Mouse (Mus musculus) midbrain, embryonic 10.5 days (tissue): ENCODE measurements at regions not wholly inside any gene's neighbourhood (a gene's known extent, or its start where the extent isn't known, plus 50 kb on each side); places are given as distances from the start of the nearest gene placed in this dataset.
A peak's percentile ranks its signal among the peaks of the same experiment; 100 is the strongest.

Experiments used
- DNase-seq: peaks from one replicate; pipeline ENCODE4 v3.0.0-alpha.2; 2017; ENCODE audit warnings: low spot score
- H3K27ac ChIP-seq: fragments of 300-500 bp; sonication (generic); replicated peaks from 2 replicates; pipeline ENCODE4 v1.5.1; 2016; ENCODE audit warnings: mild to moderate bottlenecking
- H3K27me3 ChIP-seq: fragments of 300-500 bp; sonication (generic); 2 replicates; pipeline ENCODE4 v1.6.1; 2016; ENCODE audit warnings: low read depth, mild to moderate bottlenecking; ENCODE audit not compliant: poor library complexity, severe bottlenecking
- H3K36me3 ChIP-seq: fragments of 300-500 bp; sonication (generic); 2 replicates; pipeline ENCODE4 v1.6.1; 2016; ENCODE audit warnings: mild to moderate bottlenecking, moderate library complexity
- H3K4me1 ChIP-seq: fragments of 300-500 bp; sonication (generic); 2 replicates; pipeline ENCODE4 v1.6.1; 2016
- H3K4me3 ChIP-seq: fragments of 300-500 bp; sonication (generic); 2 replicates; pipeline ENCODE4 v1.5.1; 2016; ENCODE audit warnings: mild to moderate bottlenecking, moderate library complexity
- H3K9me3 ChIP-seq: fragments of 300-500 bp; sonication (generic); replicated peaks from 2 replicates; pipeline ENCODE4 v1.6.1; 2016; ENCODE audit warnings: mild to moderate bottlenecking
- WGBS: fragments of 180-500 bp; shearing (Covaris S2); methylation state at CpG from one replicate; pipeline ENCODE4 v1.1.7; 2016; 5-methylcytosine and 5-hydroxymethylcytosine counted together

GRCm38 (mm10) chr3:83416536-83416935 lies 288.8 kb downstream of the Dchs2 start:
- Histone ChIP-seq H3K9me3 (no peaks in the 10 kb centered on the region), H3K36me3 (no peaks in the 10 kb centered on the region), H3K27me3 (no peaks in the 10 kb centered on the region), H3K27ac (no peak overlapping the region), H3K4me1 (no peaks in the 10 kb centered on the region), H3K4me3 (no peak overlapping the region)
- DNase-seq: peak; percentile 24

- no peak overlapping the region for H3K27ac ChIP-seq
- H3K4me3 ChIP-seq: no peak overlapping the region
- H3K9me3 ChIP-seq: no peaks in the 10 kb centered on the region
- no peaks in the 10 kb centered on the region for H3K27me3 ChIP-seq
- H3K4me1 ChIP-seq: no peaks in the 10 kb centered on the region
- no peaks in the 10 kb centered on the region for H3K36me3 ChIP-seq
- whole genome bisulfite sequencing: 66% methylated on average over 7 of the region's 7 CpGs
- no peak for DNase-seq
Measured at GRCm38 (mm10) chr3:83424267-83424666, 296.5 kb downstream of the Dchs2 start.

DNA sequence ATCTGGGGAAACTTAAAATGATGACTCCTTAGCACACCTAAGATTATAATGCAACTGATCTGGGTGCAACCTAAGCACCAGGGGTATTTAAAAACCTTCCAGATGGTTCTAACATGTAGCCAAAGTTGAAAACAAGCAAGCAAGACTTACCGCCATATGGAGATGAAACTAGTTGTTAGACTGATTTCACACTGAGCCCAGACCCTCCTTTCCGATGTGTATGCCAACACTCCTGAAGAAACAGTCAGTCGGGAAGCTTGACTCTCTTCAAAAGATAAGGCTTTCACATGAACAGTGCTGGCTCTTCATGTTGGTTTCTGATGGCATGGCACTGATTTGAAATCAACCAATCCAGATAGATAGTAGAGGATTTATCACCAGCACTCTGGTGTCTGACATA lies 301.6 kb downstream of the Dchs2 start:
- H3K9me3 ChIP-seq: no peaks in the 10 kb centered on the region
- no peak overlapping the region for H3K27ac ChIP-seq
- no peak for DNase-seq
- no peak overlapping the region for H3K4me3 ChIP-seq
- H3K4me1 ChIP-seq: no peaks in the 10 kb centered on the region
- 86% methylated on average over 3 of the region's 3 CpGs for WGBS
- H3K27me3 ChIP-seq: no peaks in the 10 kb centered on the region
- H3K36me3 ChIP-seq: no peaks in the 10 kb centered on the region

GRCm38 (mm10) chr3:83446154-83446667 lies 318.5 kb downstream of the Dchs2 start:
- WGBS: 91% methylated on average over 7 of the region's 7 CpGs
- Histone ChIP-seq H3K9me3 (no peaks in the 10 kb centered on the region), H3K27me3 (no peaks in the 10 kb centered on the region), H3K36me3 (no peaks in the 10 kb centered on the region), H3K4me3 (no peak overlapping the region), H3K4me1 (no peaks in the 10 kb centered on the region), H3K27ac (no peak overlapping the region)
- DNase-seq: no peak

DNA sequence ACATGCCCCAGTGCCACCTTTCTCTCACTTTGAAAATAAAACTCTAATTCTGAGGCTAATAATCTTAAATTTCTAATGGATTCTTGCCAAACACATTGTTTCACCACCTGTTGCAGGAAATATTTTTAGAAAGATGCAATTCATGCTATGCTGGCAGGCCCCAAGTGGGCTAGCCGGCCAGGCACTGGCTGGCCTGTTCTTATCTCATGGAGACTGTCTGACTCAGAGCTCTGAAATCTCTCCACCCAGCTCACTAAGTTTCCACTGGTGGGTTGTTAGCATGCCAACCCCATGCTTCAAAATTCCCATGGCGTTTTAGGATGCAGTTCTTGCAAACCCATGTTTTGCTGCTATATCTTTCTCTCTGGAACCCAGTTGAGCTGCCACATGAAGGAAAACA lies 315.5 kb upstream of the Sfrp2 start:
- Histone ChIP-seq H3K36me3 (no peaks in the 10 kb centered on the region), H3K9me3 (no peaks in the 10 kb centered on the region), H3K4me1 (no peaks in the 10 kb centered on the region), H3K4me3 (no peak overlapping the region), H3K27ac (no peak overlapping the region), H3K27me3 (no peaks in the 10 kb centered on the region)
- WGBS: 90% methylated on average over 2 of the region's 2 CpGs
- DNase-seq: no peak

DNA sequence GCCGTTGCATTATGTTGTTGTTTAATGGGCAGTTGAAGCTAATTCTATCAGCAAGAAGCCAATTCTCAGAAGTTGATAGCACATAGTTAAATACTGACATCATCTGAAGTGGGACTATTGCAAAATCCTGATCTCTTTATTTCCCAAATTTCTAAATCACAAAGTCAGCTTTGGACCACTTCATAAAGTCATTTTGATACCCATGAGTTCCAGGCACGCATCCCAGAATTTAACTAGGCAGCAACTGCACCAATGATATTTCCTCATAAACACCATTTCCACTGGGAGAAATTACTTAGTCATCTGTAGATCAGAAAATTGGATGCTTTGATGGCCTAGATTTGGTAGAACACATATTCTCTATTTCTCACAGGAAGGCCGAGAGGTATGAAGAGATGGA lies 314.8 kb upstream of the Sfrp2 start:
- Histone ChIP-seq H3K4me3 (no peak overlapping the region), H3K9me3 (no peaks in the 10 kb centered on the region), H3K4me1 (no peaks in the 10 kb centered on the region), H3K27me3 (no peaks in the 10 kb centered on the region), H3K27ac (no peak overlapping the region), H3K36me3 (no peaks in the 10 kb centered on the region)
- DNase-seq: no peak
- 91% methylated on average over 3 of the region's 3 CpGs for WGBS

GRCm38 (mm10) chr3:83453462-83453861 lies 312.7 kb upstream of the Sfrp2 start:
- Histone ChIP-seq H3K4me1 (no peaks in the 10 kb centered on the region), H3K4me3 (no peak overlapping the region), H3K27me3 (no peaks in the 10 kb centered on the region), H3K36me3 (no peaks in the 10 kb centered on the region), H3K9me3 (no peaks in the 10 kb centered on the region), H3K27ac (no peak overlapping the region)
- 80% methylated on average over 2 of the region's 2 CpGs for WGBS
- DNase-seq: no peak

- H3K4me3 ChIP-seq: no peak overlapping the region
- H3K36me3 ChIP-seq: no peaks in the 10 kb centered on the region
- 72% methylated on average over 1 of the region's 1 CpGs for WGBS
- no peaks in the 10 kb centered on the region for H3K27me3 ChIP-seq
- H3K9me3 ChIP-seq: no peaks in the 10 kb centered on the region
- H3K4me1 ChIP-seq: no peaks in the 10 kb centered on the region
- H3K27ac ChIP-seq: no peak overlapping the region
- no peak for DNase-seq
Measured at GRCm38 (mm10) chr3:83458450-83458849, 307.7 kb upstream of the Sfrp2 start.

GRCm38 (mm10) chr3:83479251-83479650 lies 286.9 kb upstream of the Sfrp2 start:
- Histone ChIP-seq H3K27me3 (no peaks in the 10 kb centered on the region), H3K9me3 (no peaks in the 10 kb centered on the region), H3K4me1 (peaks cover 8% of the 10 kb centered on the region), H3K36me3 (no peaks in the 10 kb centered on the region), H3K4me3 (no peak overlapping the region), H3K27ac (no peak overlapping the region)
- no peak for DNase-seq
- whole genome bisulfite sequencing: 88% methylated on average over 3 of the region's 3 CpGs

DNA sequence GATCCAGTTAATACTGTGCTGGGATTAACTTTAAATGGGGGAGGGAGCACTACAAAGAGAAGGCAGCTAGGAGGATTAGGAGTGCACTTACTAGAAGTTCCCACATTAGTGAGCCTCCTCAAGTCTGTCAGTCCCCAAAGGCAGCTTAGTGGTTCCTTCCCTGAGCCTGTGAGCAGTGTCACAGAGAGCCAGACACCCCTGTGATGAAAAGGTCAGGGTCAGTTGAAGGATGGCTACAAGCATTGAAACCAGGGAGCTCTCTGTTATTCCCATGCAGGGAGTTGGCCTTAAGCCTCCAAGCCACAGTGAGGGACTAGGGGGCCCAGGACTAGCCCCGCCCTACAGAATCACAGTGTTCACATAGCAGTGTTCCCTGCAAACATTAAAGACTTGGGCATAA lies 285.9 kb upstream of the Sfrp2 start:
- no peak overlapping the region for H3K4me3 ChIP-seq
- 59% methylated on average over 1 of the region's 1 CpGs for WGBS

GRCm38 (mm10) chr3:83486192-83486716 lies 279.9 kb upstream of the Sfrp2 start:
- Histone ChIP-seq H3K36me3 (no peaks in the 10 kb centered on the region), H3K4me3 (no peak overlapping the region), H3K27me3 (no peaks in the 10 kb centered on the region), H3K9me3 (no peaks in the 10 kb centered on the region), H3K27ac (no peak overlapping the region), H3K4me1 (no peaks in the 10 kb centered on the region)
- no peak for DNase-seq
- WGBS: 88% methylated on average over 7 of the region's 7 CpGs

More for the DNA sequence above, 285.9 kb upstream of the Sfrp2 start:
- peak; percentile 12 for DNase-seq
- H3K36me3 ChIP-seq: no peaks in the 10 kb centered on the region
- no peak overlapping the region for H3K27ac ChIP-seq
- H3K4me1 ChIP-seq: peaks cover 8% of the 10 kb centered on the region
- no peaks in the 10 kb centered on the region for H3K27me3 ChIP-seq
- no peaks in the 10 kb centered on the region for H3K9me3 ChIP-seq

DNA sequence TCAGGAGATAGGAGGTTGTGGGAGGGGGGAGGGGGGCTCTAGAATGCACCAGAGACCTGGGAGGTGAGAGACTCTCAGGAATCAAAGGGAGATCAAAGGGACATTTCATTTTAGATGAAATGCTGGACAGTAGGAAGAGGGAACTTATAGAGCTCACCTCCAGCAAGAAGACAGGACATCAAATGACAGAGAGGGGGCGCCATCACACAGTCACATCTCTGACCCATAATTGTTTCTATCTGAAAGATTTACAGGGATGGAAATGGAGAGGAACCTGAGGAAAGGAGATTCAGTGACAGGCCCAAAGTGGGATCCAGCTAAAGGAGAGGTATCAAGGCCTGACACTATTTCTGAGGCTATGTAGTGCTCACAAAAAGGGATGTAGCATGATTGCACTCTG lies 270.5 kb upstream of the Sfrp2 start:
- DNase-seq: peak; percentile 14
- no peak overlapping the region for H3K4me3 ChIP-seq
- no peaks in the 10 kb centered on the region for H3K36me3 ChIP-seq
- 23% methylated on average over 1 of the region's 1 CpGs for WGBS
- H3K4me1 ChIP-seq: no peaks in the 10 kb centered on the region
- no peaks in the 10 kb centered on the region for H3K27me3 ChIP-seq
- no peak overlapping the region for H3K27ac ChIP-seq
- no peaks in the 10 kb centered on the region for H3K9me3 ChIP-seq

GRCm38 (mm10) chr3:83503901-83504300 lies 262.2 kb upstream of the Sfrp2 start:
- 28% methylated on average over 7 of the region's 7 CpGs for WGBS
- no peaks in the 10 kb centered on the region for H3K9me3 ChIP-seq
- H3K36me3 ChIP-seq: no peaks in the 10 kb centered on the region
- no peak overlapping the region for H3K4me3 ChIP-seq
- no peak for DNase-seq
- no peak overlapping the region for H3K27ac ChIP-seq
- H3K27me3 ChIP-seq: 0 out of 2 replicates have a peak, but pooled peaks cover 3% of the 10 kb centered on the region
- 0 out of 2 replicates have a peak, but pooled peaks cover 3% of the 10 kb centered on the region for H3K4me1 ChIP-seq

- DNase-seq: no peak
- Histone ChIP-seq H3K4me3 (no peak overlapping the region), H3K9me3 (no peaks in the 10 kb centered on the region), H3K27me3 (no peaks in the 10 kb centered on the region), H3K27ac (no peak overlapping the region), H3K4me1 (no peaks in the 10 kb centered on the region), H3K36me3 (no peaks in the 10 kb centered on the region)
- WGBS: 75% methylated on average over 4 of the region's 4 CpGs
Measured at GRCm38 (mm10) chr3:83516614-83517013, 249.5 kb upstream of the Sfrp2 start.
